Mouse (Mus musculus) embryonic fibroblast, embryonic 13.5 days (primary cell): ENCODE measurements around the gene Kcnj14. TPM values are rescaled to one million over a fixed set of nuclear protein-coding genes. Genes with fewer than 3 reads are reported as not detected.

Experiments used
- H3K27ac ChIP-seq: 2 replicates; pipeline ENCODE4 v1.5.1; 2012; ENCODE audit warnings: low read length, control low read depth, inconsistent platforms; ENCODE audit not compliant: insufficient read depth
- H3K4me1 ChIP-seq: 2 replicates; pipeline ENCODE4 v1.6.1; 2011; ENCODE audit warnings: low read length; ENCODE audit not compliant: control insufficient read depth, insufficient read depth
- H3K4me3 ChIP-seq: 2 replicates; pipeline ENCODE4 v1.5.1; 2011; ENCODE audit warnings: mild to moderate bottlenecking, control low read depth, low read length; ENCODE audit not compliant: insufficient read depth
- CTCF ChIP-seq: IDR thresholded peaks from 2 replicates; pipeline ENCODE4 v1.5.1; 2011; ENCODE audit warnings: mild to moderate bottlenecking, control low read depth, low read length, moderate library complexity, borderline replicate concordance; ENCODE audit not compliant: insufficient read depth
- POLR2A ChIP-seq: IDR thresholded peaks from 2 replicates; pipeline ENCODE4 v1.6.1; 2011; ENCODE audit warnings: low read depth, mild to moderate bottlenecking, control low read depth, low read length, moderate library complexity
- polyA plus RNA-seq: library from polyadenylated mRNA; stranded (reverse); fragments of >200 nt; gene quantifications from 2 replicates; pipeline ENCODE4 v1.2.4, GENCODE M21; 2011; ENCODE audit warnings: low read depth; ENCODE audit not compliant: missing spikeins, insufficient read length

Gene Kcnj14
- polyA plus RNA-seq, 1 experiment: not detected

GRCm38 (mm10) chr7:45798931-45799330, 25.7 kb downstream of the Kcnj14 start:
- H3K4me3 ChIP-seq: no peak overlapping the region
- peaks cover 13% of the 10 kb centered on the region for H3K4me1 ChIP-seq
- TF ChIP-seq CTCF: no peak
- TF ChIP-seq POLR2A: no peak
- H3K27ac ChIP-seq: no peak overlapping the region

GRCm38 (mm10) chr7:45798511-45798836, 26.1 kb downstream of the Kcnj14 start:
- Histone ChIP-seq H3K27ac (no peak overlapping the region), H3K4me3 (no peak overlapping the region), H3K4me1 (peaks cover 13% of the 10 kb centered on the region)
- TF ChIP-seq POLR2A (no peak), CTCF (no peak)

- H3K27ac ChIP-seq: no peak overlapping the region
- H3K4me1 ChIP-seq: peaks cover 9% of the 10 kb centered on the region
- no peak overlapping the region for H3K4me3 ChIP-seq
- no peak for TF ChIP-seq CTCF
- no peak for TF ChIP-seq POLR2A
These were observed 26.7 kb downstream of the Kcnj14 start for GRCm38 (mm10) chr7:45797661-45798510.

DNA sequence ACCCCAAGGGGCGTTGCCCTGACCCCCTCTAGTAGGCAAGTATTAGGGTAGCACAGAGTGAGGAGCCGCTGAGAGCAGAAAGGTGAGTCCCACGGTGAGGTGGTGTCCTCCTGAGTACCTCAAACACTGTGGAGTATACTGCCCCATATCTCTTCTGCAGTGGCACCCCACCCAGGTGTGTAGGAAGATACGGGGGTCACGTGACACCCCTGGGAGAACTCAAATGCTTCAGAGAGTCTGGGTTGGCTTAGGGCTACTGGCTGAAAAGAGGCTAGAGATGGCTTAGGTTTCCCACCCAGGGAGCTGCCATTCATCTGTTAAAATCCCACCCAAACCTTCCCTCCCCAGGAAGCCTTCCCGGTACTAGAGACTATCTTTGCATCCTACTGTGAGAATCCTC, 27.6 kb downstream of the Kcnj14 start:
- no peak overlapping the region for H3K27ac ChIP-seq
- no peak for TF ChIP-seq CTCF
- TF ChIP-seq POLR2A: no peak
- H3K4me1 ChIP-seq: peaks cover 3% of the 10 kb centered on the region; the same call in 1 of the 2 replicates
- H3K4me3 ChIP-seq: no peak overlapping the region

- Histone ChIP-seq H3K4me1 (no peaks in the 10 kb centered on the region), H3K27ac (no peak overlapping the region), H3K4me3 (no peak overlapping the region)
- TF ChIP-seq CTCF (no peak), POLR2A (no peak)
These were observed 29.6 kb downstream of the Kcnj14 start for GRCm38 (mm10) chr7:45794971-45795370.

DNA sequence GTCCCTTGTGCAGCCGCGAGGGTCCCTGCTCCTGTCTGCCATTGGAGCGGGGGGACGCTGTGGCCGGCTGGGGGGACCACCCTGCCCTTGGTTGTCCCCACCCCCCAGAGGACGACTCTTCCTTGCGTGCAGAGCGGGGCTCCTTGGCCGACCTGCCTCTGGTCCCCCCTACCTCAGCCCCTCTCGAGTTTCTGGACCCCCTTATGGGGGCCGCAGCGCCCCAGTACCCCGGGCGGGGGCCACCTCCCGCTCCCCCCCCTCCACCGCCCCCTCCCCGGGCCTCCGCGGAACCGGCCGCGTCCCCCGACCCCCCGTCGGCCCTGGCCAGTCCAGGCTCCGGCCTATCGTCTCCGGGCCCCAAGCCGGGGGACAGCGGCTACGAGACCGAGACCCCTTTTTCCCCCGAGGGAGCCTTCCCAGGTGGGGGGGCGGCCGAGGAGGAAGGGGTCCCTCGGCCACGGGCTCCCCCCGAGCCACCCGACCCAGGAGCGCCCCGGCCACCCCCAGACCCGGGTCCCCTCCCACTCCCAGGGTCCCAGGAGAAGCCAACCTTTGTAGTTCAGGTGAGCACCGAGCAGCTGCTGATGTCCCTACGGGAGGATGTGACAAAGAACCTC, 30.5 kb downstream of the Kcnj14 start:
- H3K27ac ChIP-seq: no peak overlapping the region
- H3K4me1 ChIP-seq: no peaks in the 10 kb centered on the region
- no peak overlapping the region for H3K4me3 ChIP-seq
- TF ChIP-seq CTCF: no peak
- no peak for TF ChIP-seq POLR2A

GRCm38 (mm10) chr7:45793240-45793639, 31.3 kb downstream of the Kcnj14 start:
- TF ChIP-seq CTCF (no peak), POLR2A (no peak)
- H3K4me1 ChIP-seq: no peaks in the 10 kb centered on the region
- no peak overlapping the region for H3K27ac ChIP-seq
- H3K4me3 ChIP-seq: no peak overlapping the region

GRCm38 (mm10) chr7:45791756-45792490, 32.7 kb downstream of the Kcnj14 start:
- H3K4me3 ChIP-seq: no peak overlapping the region
- TF ChIP-seq POLR2A (no peak), CTCF (no peak)
- no peak overlapping the region for H3K27ac ChIP-seq
- no peaks in the 10 kb centered on the region for H3K4me1 ChIP-seq

- Histone ChIP-seq H3K4me3 (no peak overlapping the region), H3K27ac (no peak overlapping the region), H3K4me1 (no peaks in the 10 kb centered on the region)
- no peak for TF ChIP-seq POLR2A
- no peak for TF ChIP-seq CTCF
These were observed 33.9 kb downstream of the Kcnj14 start for GRCm38 (mm10) chr7:45790721-45791120.
